Mouse (Mus musculus): ENCODE measurements around the gene Otor. TPM values are rescaled to one million over a fixed set of nuclear protein-coding genes. Genes with fewer than 3 reads are reported as not detected.

Gene Otor
- under 1 TPM in 1 of 2 experiments, not detected in 1; 0.73 TPM for polyA plus RNA-seq (2012; fragmentation: generic; extraction: Trizol)

GRCm38 (mm10) chr2:143078198-143078851 lies at the start of gene Otor:
TSS of gene Otor (plus strand) at chr2:143078473.

GRCm38 (mm10) chr2:143062812-143063792 lies 15.2 kb upstream of the Otor start, which contains the start of gene Snrpb2:
TSS of gene Snrpb2 (plus strand) at chr2:143063039.

Other genes with a start within 250 kb of the Otor start
- 1 to 10 TPM in 1 of 2 experiments, under 1 TPM in 1; 0.39 to 7.8 TPM for gene Kif16b, start 176.9 kb upstream of the Otor start, polyA plus RNA-seq (2012; fragmentation: generic; extraction: Trizol)
- gene Snrpb2, start 15.4 kb upstream of the Otor start, polyA plus RNA-seq (2012; fragmentation: generic; extraction: Trizol): 10 to 100 TPM; 18.6 to 26.7 TPM